Comparison of ENCODE assay signal across 7 mouse cellular contexts in the genomic region with DNA sequence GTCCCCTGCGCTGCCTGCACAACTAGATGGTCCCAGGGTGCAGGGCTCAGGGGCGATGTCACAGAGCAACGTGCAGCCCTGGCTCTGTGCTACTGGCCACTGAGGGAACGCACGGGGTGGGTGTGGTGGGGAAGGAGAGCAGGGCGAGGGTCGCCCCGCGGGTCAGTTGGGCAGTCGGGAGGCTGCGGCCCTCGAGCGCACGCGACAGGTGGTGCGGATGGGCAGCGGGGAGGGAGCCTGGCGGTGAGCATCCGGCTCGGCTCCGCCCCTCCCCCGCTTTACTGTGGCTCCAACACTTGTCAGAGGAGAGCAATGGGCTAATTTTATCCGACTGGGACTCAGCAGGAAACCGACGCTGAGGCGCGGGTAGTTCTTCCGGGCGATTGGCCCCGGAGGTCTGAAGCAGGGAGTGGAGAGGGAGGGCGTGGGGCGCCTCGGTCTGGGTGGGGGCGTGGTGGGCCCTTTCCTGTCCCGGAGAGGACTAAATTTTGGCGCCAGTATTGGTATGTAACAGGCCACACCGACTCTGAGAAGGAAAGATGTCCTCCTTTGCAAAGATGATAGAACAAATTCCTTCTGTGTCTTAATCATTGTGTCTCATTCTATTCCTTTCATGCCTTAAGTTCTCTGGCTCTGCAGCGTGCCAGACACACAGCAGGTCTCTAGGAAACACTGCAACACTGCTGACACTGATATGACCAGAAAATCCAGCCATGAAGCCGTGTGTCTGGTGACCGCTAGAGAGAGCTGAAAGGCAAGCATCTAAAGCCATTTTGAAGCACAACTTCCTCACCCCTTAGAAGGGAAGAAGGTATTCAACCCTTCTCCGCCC.
A peak's percentile ranks its signal among the peaks of the same experiment; 100 is the strongest.
DNase-seq lines count a peak whose midpoint lies in the region; ATAC-seq and TF ChIP-seq lines count a peak whose summit lies in the region.

No protein-coding gene starts in this region.

- no peaks in the 10 kb centered on the region for H3K9me3 ChIP-seq in hindbrain, postnatal 0 days (ENCODE audit: low read length)

- peak overlapping the region; percentile 39 for H3K4me3 ChIP-seq in hindbrain, postnatal 0 days (ENCODE audit: low read length)

- ATAC-seq in hindbrain, postnatal 0 days = peak; percentile 88

- H3K4me2 ChIP-seq in hindbrain, postnatal 0 days (ENCODE audit: low read depth, low read length) = peak overlapping the region; percentile 65

- 2% methylated on average over 39 of the region's 41 CpGs for WGBS in hindbrain, postnatal 0 days

- peak overlapping the region; percentile 66 for H3K27ac ChIP-seq in hindbrain, postnatal 0 days

- H3K9ac ChIP-seq in hindbrain, postnatal 0 days (replicated peaks; ENCODE audit: low read length) = peak overlapping the region; percentile 48

- H3K36me3 ChIP-seq in hindbrain, postnatal 0 days (ENCODE audit: insufficient read depth, low read length) = no peaks in the 10 kb centered on the region

- peaks cover 14% of the 10 kb centered on the region; the same call in 1 of the 2 replicates for H3K27me3 ChIP-seq in hindbrain, postnatal 0 days (ENCODE audit: insufficient read depth, low read length)

- TF ChIP-seq CTCF in hindbrain, postnatal 0 days (IDR thresholded peaks at IDR 0.05; ENCODE audit: low read depth) = peak; percentile 60

- DNase-seq in adrenal gland, adult (ENCODE audit: inconsistent age in 2 of 2, low spot score in 1 of 2) = peak; percentile 59 to 76
- DNase-seq in cerebellum, postnatal 36 days = peak; percentile 42 to 56
- peak; percentile 25 to 53 for DNase-seq in gastrocnemius, adult 8-10 months (ENCODE audit: low spot score in 2 of 2)
- peak; percentile 79 for DNase-seq in hindbrain, postnatal 0 days (ENCODE audit: low spot score)
- peak; percentile 53 to 71 for DNase-seq in left cerebral cortex, adult 18-20 months (ENCODE audit: low spot score in 2 of 2)
- peak; percentile 67 for DNase-seq in lung, postnatal 36 days
- peak; percentile 71 for DNase-seq in right cerebral cortex, postnatal 14 days

- no peaks in the 10 kb centered on the region for H3K4me1 ChIP-seq in hindbrain, postnatal 0 days (ENCODE audit: insufficient read depth, low read length)

Comparison
In these comparisons a context has a peak if more than half of its experiments do, and no peak if none do; other contexts are left out.
1. Peak in every context shown above with its lines: DNase-seq, ATAC-seq, H3K4me3 ChIP-seq and H3K27ac ChIP-seq.